Comparison of ENCODE assay signal across 21 mouse cellular contexts in genomic region chr12:16118710-16119109, GRCm38 (mm10).
DNase-seq lines count a peak whose midpoint lies in the region; ATAC-seq and TF ChIP-seq lines count a peak whose summit lies in the region.
"Had no signal": no experiment of that assay in that cellular context is flagged by ENCODE, and none has a peak within 500 bp of the region (broad histone marks: within the 10 kb centered on the region; RNA-seq: fewer than 3 reads in every experiment).

No protein-coding gene starts in this region.

- no peak for TF ChIP-seq CTCF in forebrain, postnatal 0 days (IDR thresholded peaks at IDR 0.05; ENCODE audit: low read depth)

- no peaks in the 10 kb centered on the region for H3K9me3 ChIP-seq in hindbrain, embryonic 16.5 days (ENCODE audit: control insufficient read depth, low read length)
- H3K9me3 ChIP-seq in hindbrain, embryonic 10.5 days = no peaks in the 10 kb centered on the region
- H3K9me3 ChIP-seq in limb, embryonic 14.5 days (ENCODE audit: control insufficient read depth, low read length) = no peaks in the 10 kb centered on the region
- H3K9me3 ChIP-seq in forebrain, postnatal 0 days (ENCODE audit: low read length) = no peaks in the 10 kb centered on the region
- H3K9me3 ChIP-seq: embryonic facial prominence, embryonic 15.5 days; hindbrain, embryonic 13.5 days had no signal

- no peak overlapping the region for H3K27ac ChIP-seq in hindbrain, embryonic 16.5 days (ENCODE audit: low read depth, low read length)
- no peak overlapping the region for H3K27ac ChIP-seq in hindbrain, embryonic 10.5 days
- H3K27ac ChIP-seq in limb, embryonic 14.5 days (replicated peaks; ENCODE audit: low read depth, low read length) = no peak overlapping the region
- no peak overlapping the region for H3K27ac ChIP-seq in forebrain, postnatal 0 days (ENCODE audit: low read depth, low read length)
- H3K27ac ChIP-seq: embryonic facial prominence, embryonic 15.5 days; hindbrain, embryonic 13.5 days; hindbrain, postnatal 0 days had no signal

- H3K4me1 ChIP-seq in hindbrain, embryonic 16.5 days (ENCODE audit: control insufficient read depth, insufficient read depth, low read depth, low read length) = no peaks in the 10 kb centered on the region
- no peaks in the 10 kb centered on the region for H3K4me1 ChIP-seq in hindbrain, embryonic 10.5 days (replicated peaks)
- H3K4me1 ChIP-seq in limb, embryonic 14.5 days (ENCODE audit: control insufficient read depth, insufficient read depth, low read length) = no peaks in the 10 kb centered on the region
- H3K4me1 ChIP-seq in forebrain, postnatal 0 days (ENCODE audit: insufficient read depth) = no peaks in the 10 kb centered on the region
- H3K4me1 ChIP-seq: embryonic facial prominence, embryonic 15.5 days; hindbrain, embryonic 13.5 days had no signal

- H3K4me3 ChIP-seq in hindbrain, embryonic 16.5 days (ENCODE audit: low read length) = no peak overlapping the region
- no peak overlapping the region for H3K4me3 ChIP-seq in hindbrain, embryonic 10.5 days
- H3K4me3 ChIP-seq in limb, embryonic 14.5 days (replicated peaks; ENCODE audit: low read length) = no peak overlapping the region
- no peak overlapping the region for H3K4me3 ChIP-seq in forebrain, postnatal 0 days (ENCODE audit: low read depth, low read length)
- H3K4me3 ChIP-seq: embryonic facial prominence, embryonic 15.5 days; hindbrain, embryonic 13.5 days had no signal

- no peaks in the 10 kb centered on the region for H3K36me3 ChIP-seq in hindbrain, embryonic 16.5 days (ENCODE audit: control insufficient read depth, insufficient read depth, low read length)
- H3K36me3 ChIP-seq in hindbrain, embryonic 10.5 days = no peaks in the 10 kb centered on the region
- H3K36me3 ChIP-seq in limb, embryonic 14.5 days (ENCODE audit: control insufficient read depth, insufficient read depth, low read length) = no peaks in the 10 kb centered on the region
- H3K36me3 ChIP-seq in forebrain, postnatal 0 days (ENCODE audit: insufficient read depth) = no peaks in the 10 kb centered on the region
- H3K36me3 ChIP-seq: embryonic facial prominence, embryonic 15.5 days; hindbrain, embryonic 13.5 days had no signal

- 0 out of 2 replicates have a peak, but pooled peaks have one; percentile 40 for ATAC-seq in hindbrain, embryonic 16.5 days
- peak; percentile 65 for ATAC-seq in limb, embryonic 14.5 days (ENCODE audit: low FRiP score, low read depth)
- ATAC-seq in forebrain, postnatal 0 days = no peak
- ATAC-seq: CD4-positive, CD25-positive, alpha-beta regulatory T cell, adult 4 months; forebrain, embryonic 14.5 days; hindbrain, postnatal 0 days; inflammation-experienced regulatory T-cells, adult 6 months had no signal

- no peak for DNase-seq in hindbrain, embryonic 10.5 days (ENCODE audit: low spot score)
- DNase-seq in large intestine, adult 2 months (ENCODE audit: low read depth, low spot score) = peak; percentile 14
- DNase-seq in limb, embryonic 14.5 days (ENCODE audit: low spot score) = peak; percentile 66
- DNase-seq in spleen, adult 12 weeks (ENCODE audit: low spot score) = no peak
- no peak for DNase-seq in forebrain, postnatal 0 days
- DNase-seq: adrenal gland, adult 2 months; adrenal gland, postnatal 14 days; cerebellum, adult 11 months; cerebellum, adult 8-10 months; cerebellum, postnatal 10 days; cerebellum, postnatal 36 days; embryo, embryonic 11 days; gastrocnemius, postnatal 25 days had no signal

- H3K9ac ChIP-seq in hindbrain, embryonic 16.5 days (ENCODE audit: low read depth, low read length) = no peak overlapping the region
- no peak overlapping the region for H3K9ac ChIP-seq in limb, embryonic 14.5 days (ENCODE audit: low read depth, low read length, severe bottlenecking)
- no peak overlapping the region for H3K9ac ChIP-seq in forebrain, postnatal 0 days
- H3K9ac ChIP-seq: embryonic facial prominence, embryonic 15.5 days; hindbrain, embryonic 13.5 days had no signal

- TF ChIP-seq POLR2A in limb, embryonic 14.5 days (IDR thresholded peaks at IDR 0.05; ENCODE audit: borderline replicate concordance, extremely low read depth, insufficient read depth, insufficient read length) = no peak

- H3K4me2 ChIP-seq in hindbrain, embryonic 16.5 days (ENCODE audit: low read length) = no peak overlapping the region
- H3K4me2 ChIP-seq in limb, embryonic 14.5 days (replicated peaks; ENCODE audit: low read depth, low read length, severe bottlenecking) = no peak overlapping the region
- H3K4me2 ChIP-seq in forebrain, postnatal 0 days (ENCODE audit: low read depth) = no peak overlapping the region
- H3K4me2 ChIP-seq: embryonic facial prominence, embryonic 15.5 days; heart, embryonic 11.5 days; hindbrain, embryonic 13.5 days had no signal

- H3K27me3 ChIP-seq in hindbrain, embryonic 16.5 days (replicated peaks; ENCODE audit: control insufficient read depth, insufficient read depth, low read length) = no peaks in the 10 kb centered on the region
- no peaks in the 10 kb centered on the region for H3K27me3 ChIP-seq in hindbrain, embryonic 10.5 days (ENCODE audit: insufficient read depth, poor library complexity, severe bottlenecking)
- no peaks in the 10 kb centered on the region for H3K27me3 ChIP-seq in limb, embryonic 14.5 days (ENCODE audit: control insufficient read depth, insufficient read depth, low read length)
- no peaks in the 10 kb centered on the region for H3K27me3 ChIP-seq in forebrain, postnatal 0 days (ENCODE audit: insufficient read depth, low read length)
- H3K27me3 ChIP-seq: embryonic facial prominence, embryonic 15.5 days; hindbrain, embryonic 13.5 days had no signal

Comparison
In these comparisons a context has a peak if more than half of its experiments do, and no peak if none do; other contexts are left out.
1. DNase-seq: peak in large intestine, adult 2 months (single experiment) and limb, embryonic 14.5 days (single experiment); none in hindbrain, embryonic 10.5 days (single experiment), spleen, adult 12 weeks (single experiment) and forebrain, postnatal 0 days (single experiment).